Mouse (Mus musculus) frontal cortex, postnatal 14 days (tissue): ENCODE results near the gene Syt13.
A peak's percentile ranks its signal among the peaks of the same experiment; 100 is the strongest.

Experiments
- DNase-seq, 2 experiments: peaks; one replicate each; pipeline ENCODE4 v3.0.0; 2022; ENCODE audit warnings: low spot score in 2 of 2

Gene Syt13

DNA sequence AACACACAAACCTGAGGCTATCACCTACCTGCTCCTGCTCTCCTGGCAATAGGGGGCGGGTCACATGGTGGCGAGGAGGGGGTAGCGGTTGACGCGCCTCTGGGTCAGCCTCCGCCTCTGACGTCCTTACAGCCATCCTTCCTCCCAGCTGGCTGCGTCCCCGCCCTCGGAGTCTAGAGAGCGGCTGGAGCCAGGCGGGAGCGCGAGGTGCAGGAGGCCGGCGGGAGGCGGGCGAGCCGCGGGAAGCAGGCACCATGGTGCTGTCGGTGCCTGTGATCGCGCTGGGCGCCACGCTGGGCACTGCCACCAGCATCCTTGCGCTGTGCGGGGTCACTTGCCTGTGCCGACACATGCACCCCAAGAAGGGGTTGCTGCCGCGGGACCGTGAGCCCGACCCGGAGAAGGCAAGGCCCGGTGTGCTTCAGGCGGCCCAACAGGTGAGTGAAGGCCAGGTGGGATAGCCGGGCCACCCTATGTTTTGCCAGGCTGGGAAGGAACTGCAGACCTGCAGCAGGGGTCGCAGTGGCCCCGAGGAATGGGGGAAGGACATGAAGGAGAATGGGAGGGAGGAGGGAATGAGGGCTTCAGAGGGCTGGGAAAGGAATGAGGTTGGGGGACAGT lies at the start of gene Syt13:
Gene Syt13, plus strand, starts transcription at position 166 of the 621 bp plus-strand sequence.
- DNase-seq = peak; percentile 53 to 57

DNA sequence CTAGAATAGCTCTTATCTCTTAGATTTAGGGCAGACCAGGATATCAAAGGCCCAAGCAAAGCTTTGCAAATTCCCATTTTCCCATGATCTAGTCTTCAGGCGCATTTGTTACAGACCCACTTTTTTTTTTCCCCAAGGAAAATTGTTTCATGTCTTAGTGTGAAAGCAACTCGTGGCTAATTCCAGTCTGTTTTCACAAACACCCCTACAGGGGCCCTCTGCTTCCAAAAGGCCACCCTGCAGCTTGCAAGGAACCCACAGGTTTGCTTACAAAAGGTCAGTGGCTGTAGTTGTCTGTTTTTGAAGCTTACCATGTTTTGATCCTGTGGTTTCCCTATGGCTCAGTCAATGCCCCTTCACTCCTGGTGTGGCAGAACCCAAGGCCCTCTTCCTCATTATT lies 48.3 kb upstream of the Syt13 start:
- DNase-seq = no peak

- no peak for DNase-seq
Measured at GRCm38 (mm10) chr2:92870139-92870836, 44.6 kb upstream of the Syt13 start.

DNA sequence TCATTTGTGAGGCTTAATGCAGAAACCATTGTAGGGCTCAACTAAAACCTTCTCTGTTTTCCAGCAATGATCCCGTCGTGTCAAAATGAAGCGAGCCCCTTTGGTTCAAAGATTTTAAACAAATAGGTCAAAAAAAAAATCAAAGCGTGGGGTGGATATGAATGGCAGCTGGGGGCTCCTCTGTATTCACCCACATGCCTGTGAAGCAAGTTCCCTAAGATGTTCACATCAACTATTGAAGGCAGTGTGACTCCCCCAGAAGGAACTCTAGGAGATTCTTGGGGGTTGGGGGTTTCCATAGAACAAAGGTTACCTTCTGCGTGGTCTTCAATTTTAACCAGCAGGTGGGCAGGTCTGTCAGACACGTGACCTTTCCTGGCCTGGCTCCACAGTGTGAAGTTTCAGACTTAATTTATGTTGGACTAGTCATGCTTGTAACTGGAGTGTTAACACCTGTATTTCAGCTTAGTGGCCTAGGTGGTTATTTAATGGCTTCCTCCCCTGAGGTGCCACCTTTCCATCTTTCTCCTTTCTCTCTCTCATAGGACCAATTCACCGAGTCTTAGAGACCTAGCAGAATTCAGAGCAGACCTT lies 43.7 kb upstream of the Syt13 start:
- DNase-seq = no peak

DNA sequence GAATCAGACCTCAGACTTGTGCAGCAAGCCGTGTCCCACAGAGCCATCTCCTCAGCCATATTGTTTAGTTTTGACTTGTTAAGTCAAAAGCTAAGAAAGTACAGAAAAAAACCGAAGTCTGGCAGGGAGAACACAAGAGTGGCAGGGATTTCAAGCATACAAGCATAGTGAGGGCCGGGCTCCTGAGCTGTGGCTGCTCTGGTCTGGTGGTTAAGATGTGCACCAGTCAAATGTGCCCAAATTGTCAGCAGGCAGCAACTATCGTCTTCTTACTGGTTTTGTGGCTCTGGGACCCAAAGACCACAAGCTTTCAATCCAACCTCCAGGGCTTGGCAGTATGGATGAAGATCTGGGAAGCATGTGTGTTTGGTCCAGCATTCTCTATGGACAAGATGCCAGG lies 42.2 kb upstream of the Syt13 start:
- no peak for DNase-seq

DNA sequence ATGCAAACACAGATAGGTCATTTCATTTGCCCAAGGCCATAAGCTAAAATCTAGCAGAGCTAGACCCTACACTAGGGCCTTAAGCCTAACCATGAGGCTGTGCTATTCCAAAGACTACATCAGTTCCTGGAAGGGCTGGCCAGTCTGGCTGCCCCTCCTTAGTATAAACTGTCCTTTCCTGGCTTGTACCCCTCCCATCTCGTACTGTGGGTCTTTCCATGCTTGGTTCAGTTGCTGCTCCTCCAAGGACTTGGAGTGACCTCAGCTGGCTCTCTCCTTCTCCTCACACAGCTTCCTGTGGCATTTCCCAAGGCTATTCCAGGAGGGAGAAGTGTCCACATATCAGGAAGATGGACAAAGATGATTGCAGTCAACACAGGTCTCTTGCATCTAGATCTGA lies 40.3 kb upstream of the Syt13 start:
- DNase-seq = no peak

GRCm38 (mm10) chr2:92877488-92877887 lies 37.4 kb upstream of the Syt13 start:
- no peak for DNase-seq

GRCm38 (mm10) chr2:92883039-92883911 lies 31.6 kb upstream of the Syt13 start:
- DNase-seq = peak; percentile 27 to 71

GRCm38 (mm10) chr2:92883912-92884243 lies 31.0 kb upstream of the Syt13 start:
- DNase-seq = no peak

DNA sequence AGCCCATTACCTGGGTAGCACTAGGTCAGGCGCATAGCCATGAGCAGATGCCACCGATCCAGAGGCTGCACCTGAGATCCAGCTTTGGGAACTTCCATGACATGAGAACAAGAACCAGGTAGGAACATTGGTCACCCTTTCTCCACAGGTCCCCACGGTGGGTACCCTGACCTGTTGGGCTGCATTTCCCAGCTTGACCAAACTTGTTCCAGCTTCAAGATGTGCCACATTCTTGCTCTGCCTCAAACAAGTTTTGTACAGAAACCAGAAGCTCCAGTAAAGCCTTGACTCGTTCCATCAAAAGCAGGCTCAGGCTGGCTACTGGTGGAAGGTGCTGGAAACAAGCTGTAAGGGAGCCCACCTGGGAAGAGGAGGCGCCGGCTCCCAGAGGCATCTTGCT lies 29.9 kb upstream of the Syt13 start:
- DNase-seq = no peak

GRCm38 (mm10) chr2:92886862-92887261 lies 28.0 kb upstream of the Syt13 start:
- no peak for DNase-seq

- no peak for DNase-seq
Measured at GRCm38 (mm10) chr2:92892524-92892923, 22.4 kb upstream of the Syt13 start.

GRCm38 (mm10) chr2:92903650-92904049 lies 11.2 kb upstream of the Syt13 start:
- no peak for DNase-seq

- peak; percentile 22 to 55 for DNase-seq
Measured at GRCm38 (mm10) chr2:92904307-92904859, 10.5 kb upstream of the Syt13 start.

DNA sequence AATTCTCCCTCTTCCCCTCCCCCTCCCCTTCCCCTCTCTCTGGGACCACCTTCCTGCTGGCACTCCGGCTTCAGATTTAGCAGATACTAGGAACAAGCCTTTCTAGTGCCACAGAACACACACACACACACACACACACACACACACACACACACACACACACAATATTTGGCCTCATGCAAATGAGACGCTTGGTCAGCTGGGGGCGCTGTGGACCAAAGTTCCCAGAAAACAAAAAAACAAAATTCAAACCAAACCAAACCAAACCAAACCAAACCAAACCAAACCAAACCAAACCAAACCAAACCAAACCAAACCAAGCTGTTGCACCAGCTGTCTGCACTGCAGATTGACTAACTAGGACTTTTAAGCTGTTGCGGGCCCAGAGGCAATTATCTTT lies 4.5 kb upstream of the Syt13 start:
- no peak for DNase-seq

- DNase-seq = no peak
Measured at GRCm38 (mm10) chr2:92912312-92912711, 2.6 kb upstream of the Syt13 start.

DNA sequence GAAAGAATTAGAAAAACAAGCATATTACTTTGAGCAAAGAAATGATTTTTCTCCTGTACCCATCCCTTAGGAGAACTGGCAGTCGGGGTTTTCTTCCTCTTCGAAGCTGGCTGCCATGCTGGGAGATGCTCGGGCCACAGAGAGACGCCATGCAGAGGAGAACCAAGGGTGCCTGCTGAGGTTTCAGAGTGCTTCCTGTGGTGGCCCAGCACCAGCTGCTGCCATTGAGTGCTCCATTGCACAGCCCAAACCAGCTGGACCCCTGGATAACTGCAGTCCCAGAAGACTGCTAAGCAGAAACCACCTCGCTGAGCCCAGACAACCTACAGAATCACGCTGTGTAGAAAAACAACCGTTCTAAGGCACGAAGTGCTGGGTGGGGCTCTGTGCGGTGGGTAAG lies 1.6 kb upstream of the Syt13 start:
- DNase-seq = no peak

- DNase-seq = no peak
Measured at GRCm38 (mm10) chr2:92915659-92916631, 1.0 kb downstream of the Syt13 start.

GRCm38 (mm10) chr2:92917405-92918142 lies 2.7 kb downstream of the Syt13 start:
- DNase-seq = no peak

- no peak for DNase-seq
Measured at GRCm38 (mm10) chr2:92920709-92921108, 5.8 kb downstream of the Syt13 start.
